Mouse (Mus musculus): ENCODE measurements around the gene Bmyc. TPM values are rescaled to one million over a fixed set of nuclear protein-coding genes. Genes with fewer than 3 reads are reported as not detected.

The Bmyc gene
- polyA plus RNA-seq, 1 experiment from 2014 or later: 115 TPM

DNA sequence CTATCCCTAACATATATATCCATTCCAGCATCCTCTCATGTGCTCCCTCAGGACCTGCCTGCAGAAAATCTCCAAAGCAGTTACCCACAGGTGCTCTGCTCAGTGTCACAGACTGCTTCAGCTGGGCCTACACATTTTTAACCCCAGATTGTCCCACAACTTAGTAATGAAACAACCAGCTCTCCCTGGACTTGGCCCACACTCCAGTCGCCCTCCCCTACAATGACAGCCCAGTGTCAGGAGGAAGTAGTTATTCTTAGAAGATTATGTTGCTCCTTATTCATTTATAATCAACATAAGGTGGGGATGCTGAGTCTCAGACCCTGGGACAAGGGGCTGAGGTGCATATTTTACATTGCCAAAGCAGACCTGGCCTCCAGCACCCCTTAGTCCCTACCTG is 35.1 kb downstream of the Bmyc start:
- H3K27me3 ChIP-seq: no peaks in the 10 kb centered on the region
- H3K9ac ChIP-seq (replicated peaks): no peak overlapping the region
- no peak overlapping the region for H3K27ac ChIP-seq (replicated peaks)
- 74% methylated on average over 1 of the region's 1 CpGs for WGBS
- no peak overlapping the region for H3K4me3 ChIP-seq
- no peak overlapping the region for H3K4me2 ChIP-seq (replicated peaks)
- ATAC-seq (replicated peaks): no peak
- no peaks in the 10 kb centered on the region for H3K36me3 ChIP-seq
- no peaks in the 10 kb centered on the region for H3K9me3 ChIP-seq
- H3K4me1 ChIP-seq: no peaks in the 10 kb centered on the region

DNA sequence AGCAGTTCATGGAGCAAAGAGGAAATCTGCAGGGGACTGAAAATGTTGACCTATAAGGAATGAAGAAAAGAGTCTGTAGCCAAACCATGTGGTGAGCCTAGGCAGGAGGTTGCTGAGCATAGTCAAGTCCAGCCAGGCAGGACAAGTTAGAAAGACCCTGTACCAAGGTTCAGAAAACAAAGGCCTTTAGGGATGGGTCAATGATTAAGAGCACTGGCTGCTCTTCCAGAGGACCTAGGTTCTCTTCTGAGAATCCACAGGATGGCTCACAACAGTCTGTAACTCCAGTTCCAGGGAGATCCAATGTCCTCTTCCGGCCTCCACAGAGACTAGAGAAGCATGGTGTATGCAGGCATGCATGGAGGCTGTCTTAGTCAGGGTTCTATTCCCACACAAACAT is 47.7 kb downstream of the Bmyc start:
- no peaks in the 10 kb centered on the region for H3K27me3 ChIP-seq
- H3K9ac ChIP-seq (replicated peaks): no peak overlapping the region
- H3K4me1 ChIP-seq: no peaks in the 10 kb centered on the region
- H3K4me2 ChIP-seq (replicated peaks): no peak overlapping the region
- no peak overlapping the region for H3K27ac ChIP-seq (replicated peaks)
- no peak for ATAC-seq (replicated peaks)
- H3K9me3 ChIP-seq: no peaks in the 10 kb centered on the region
- H3K36me3 ChIP-seq: no peaks in the 10 kb centered on the region
- H3K4me3 ChIP-seq: no peak overlapping the region
- 87% methylated on average over 1 of the region's 1 CpGs for whole genome bisulfite sequencing

Other genes starting within 250 kb of the Bmyc start
- gene Clic3, start 249.9 kb upstream of the Bmyc start, polyA plus RNA-seq (2015; fragmentation: Nextera tagmentation; extraction: Ambion mirVana): 3.3 and 3.4 TPM in 2 replicates
- gene Paxx, start 245.6 kb upstream of the Bmyc start, polyA plus RNA-seq (2015; fragmentation: Nextera tagmentation; extraction: Ambion mirVana): 100 and 101 TPM in 2 replicates
- gene Ptgds, start 236.7 kb upstream of the Bmyc start, polyA plus RNA-seq (2015; fragmentation: Nextera tagmentation; extraction: Ambion mirVana): 112 and 123 TPM in 2 replicates
- gene Lcn12, start 212.8 kb upstream of the Bmyc start, polyA plus RNA-seq (2015; fragmentation: Nextera tagmentation; extraction: Ambion mirVana): not detected in 2 replicates
- gene Fbxw5, start 206.0 kb upstream of the Bmyc start, polyA plus RNA-seq (2015; fragmentation: Nextera tagmentation; extraction: Ambion mirVana): 128 and 130 TPM in 2 replicates
- 3.4 and 4.7 TPM in 2 replicates for gene C8g, start 205.0 kb upstream of the Bmyc start, polyA plus RNA-seq (2015; fragmentation: Nextera tagmentation; extraction: Ambion mirVana)
- 28.2 and 28.6 TPM in 2 replicates for gene Traf2, start 159.8 kb upstream of the Bmyc start, polyA plus RNA-seq (2015; fragmentation: Nextera tagmentation; extraction: Ambion mirVana)
- gene Edf1, start 148.9 kb upstream of the Bmyc start, polyA plus RNA-seq (2015; fragmentation: Nextera tagmentation; extraction: Ambion mirVana): 368 and 393 TPM in 2 replicates
- 4.2 and 5.3 TPM in 2 replicates for gene Mamdc4, start 131.9 kb upstream of the Bmyc start, polyA plus RNA-seq (2015; fragmentation: Nextera tagmentation; extraction: Ambion mirVana)
- gene Phpt1, start 131.5 kb upstream of the Bmyc start, polyA plus RNA-seq (2015; fragmentation: Nextera tagmentation; extraction: Ambion mirVana): 151 and 158 TPM in 2 replicates
- 5.5 and 5.9 TPM in 2 replicates for gene Ajm1, start 125.0 kb upstream of the Bmyc start, polyA plus RNA-seq (2015; fragmentation: Nextera tagmentation; extraction: Ambion mirVana)
- gene Rabl6, start 98.2 kb upstream of the Bmyc start, polyA plus RNA-seq (2015; fragmentation: Nextera tagmentation; extraction: Ambion mirVana): 78.8 and 81.1 TPM in 2 replicates
- gene Ccdc183, start 89.1 kb upstream of the Bmyc start, polyA plus RNA-seq (2015; fragmentation: Nextera tagmentation; extraction: Ambion mirVana): 0.14 and 0.20 TPM in 2 replicates
- gene Tmem141, start 84.7 kb upstream of the Bmyc start, polyA plus RNA-seq (2015; fragmentation: Nextera tagmentation; extraction: Ambion mirVana): 23.8 and 25.0 TPM in 2 replicates
- gene Fcna, start 78.7 kb upstream of the Bmyc start, polyA plus RNA-seq (2015; fragmentation: Nextera tagmentation; extraction: Ambion mirVana): 2.2 and 2.7 TPM in 2 replicates
- not detected in 2 replicates for gene Lcn8, start 53.6 kb upstream of the Bmyc start, polyA plus RNA-seq (2015; fragmentation: Nextera tagmentation; extraction: Ambion mirVana)
- gene Lcn5, start 48.8 kb upstream of the Bmyc start, polyA plus RNA-seq (2015; fragmentation: Nextera tagmentation; extraction: Ambion mirVana): not detected in 2 replicates
- not detected in 2 replicates for gene Lcn6, start 30.0 kb upstream of the Bmyc start, polyA plus RNA-seq (2015; fragmentation: Nextera tagmentation; extraction: Ambion mirVana)
- gene Lcn10, start 24.0 kb upstream of the Bmyc start, polyA plus RNA-seq (2015; fragmentation: Nextera tagmentation; extraction: Ambion mirVana): not detected in 2 replicates
- gene Obp2a, start 6.7 kb upstream of the Bmyc start, polyA plus RNA-seq (2015; fragmentation: Nextera tagmentation; extraction: Ambion mirVana): not detected in 2 replicates
- gene Obp2b, start 30.3 kb downstream of the Bmyc start, polyA plus RNA-seq (2015; fragmentation: Nextera tagmentation; extraction: Ambion mirVana): not detected in 2 replicates
- not detected in 2 replicates for gene Lcn3, start 58.8 kb downstream of the Bmyc start, polyA plus RNA-seq (2015; fragmentation: Nextera tagmentation; extraction: Ambion mirVana)
- gene Lcn11, start 70.3 kb downstream of the Bmyc start, polyA plus RNA-seq (2015; fragmentation: Nextera tagmentation; extraction: Ambion mirVana): not detected in 2 replicates
- gene Gm13539, start 75.5 kb downstream of the Bmyc start, polyA plus RNA-seq (2015; fragmentation: Nextera tagmentation; extraction: Ambion mirVana): not detected in 2 replicates
- gene Glt6d1, start 109.1 kb downstream of the Bmyc start, polyA plus RNA-seq (2015; fragmentation: Nextera tagmentation; extraction: Ambion mirVana): not detected in 2 replicates
- not detected in 2 replicates for gene Lcn9, start 116.4 kb downstream of the Bmyc start, polyA plus RNA-seq (2015; fragmentation: Nextera tagmentation; extraction: Ambion mirVana)
- not detected in 2 replicates for gene Sohlh1, start 140.5 kb downstream of the Bmyc start, polyA plus RNA-seq (2015; fragmentation: Nextera tagmentation; extraction: Ambion mirVana)
- 6.2 and 7.7 TPM in 2 replicates for gene Kcnt1, start 157.0 kb downstream of the Bmyc start, polyA plus RNA-seq (2015; fragmentation: Nextera tagmentation; extraction: Ambion mirVana)

Data from forebrain, embryonic 15.5 days (tissue).